Mouse (Mus musculus) spleen, postnatal 10 days (tissue): ENCODE results near the gene Irf4.

Experiments used
- DNase-seq, 2 experiments: peaks; one replicate each; pipeline ENCODE4 v3.0.0; 2021 to 2022; ENCODE audit warnings: low spot score in 2 of 2

The Irf4 gene

GRCm38 (mm10) chr13:30749021-30749556 is at the start of gene Irf4:
TSS of gene Irf4 (plus strand) at chr13:30749226.
- peak; percentile 48 to 76 for DNase-seq

- DNase-seq = no peak
Measured at GRCm38 (mm10) chr13:30702695-30703094, 46.3 kb upstream of the Irf4 start.

GRCm38 (mm10) chr13:30704246-30705095 is 44.6 kb upstream of the Irf4 start:
- no peak for DNase-seq

GRCm38 (mm10) chr13:30711066-30711465 is 38.0 kb upstream of the Irf4 start:
- no peak for DNase-seq

- DNase-seq = no peak
Measured at GRCm38 (mm10) chr13:30711711-30712110, 37.3 kb upstream of the Irf4 start.

GRCm38 (mm10) chr13:30712280-30712679 is 36.7 kb upstream of the Irf4 start:
- no peak for DNase-seq

- DNase-seq = no peak
Measured at GRCm38 (mm10) chr13:30713621-30714020, 35.4 kb upstream of the Irf4 start.

- no peak for DNase-seq
Measured at GRCm38 (mm10) chr13:30714552-30714951, 34.5 kb upstream of the Irf4 start.

- DNase-seq = no peak
Measured at GRCm38 (mm10) chr13:30715060-30715459, 34.0 kb upstream of the Irf4 start.

- DNase-seq = no peak
Measured at GRCm38 (mm10) chr13:30715573-30715972, 33.5 kb upstream of the Irf4 start.

- DNase-seq = no peak
Measured at GRCm38 (mm10) chr13:30716611-30717010, 32.4 kb upstream of the Irf4 start.

- DNase-seq = no peak
Measured at GRCm38 (mm10) chr13:30722601-30723000, 26.4 kb upstream of the Irf4 start.

GRCm38 (mm10) chr13:30723258-30723657 is 25.8 kb upstream of the Irf4 start:
- DNase-seq = no peak

- DNase-seq = no peak
Measured at GRCm38 (mm10) chr13:30723858-30724257, 25.2 kb upstream of the Irf4 start.

GRCm38 (mm10) chr13:30724691-30725271 is 24.2 kb upstream of the Irf4 start:
- DNase-seq = no peak

GRCm38 (mm10) chr13:30726879-30727278 is 22.1 kb upstream of the Irf4 start:
- DNase-seq = no peak

GRCm38 (mm10) chr13:30728155-30728554 is 20.9 kb upstream of the Irf4 start:
- DNase-seq = peak in 1 of 2 experiments; percentile 50

- no peak for DNase-seq
Measured at GRCm38 (mm10) chr13:30729245-30729644, 19.8 kb upstream of the Irf4 start.

- DNase-seq = no peak
Measured at GRCm38 (mm10) chr13:30730104-30730793, 18.8 kb upstream of the Irf4 start.

GRCm38 (mm10) chr13:30732709-30733445 is 16.1 kb upstream of the Irf4 start:
- no peak for DNase-seq

GRCm38 (mm10) chr13:30736721-30737120 is 12.3 kb upstream of the Irf4 start:
- no peak for DNase-seq

GRCm38 (mm10) chr13:30737257-30737656 is 11.8 kb upstream of the Irf4 start:
- no peak for DNase-seq
